Mouse (Mus musculus): Measurements from ENCODE around the gene Zfp281.

DNA sequence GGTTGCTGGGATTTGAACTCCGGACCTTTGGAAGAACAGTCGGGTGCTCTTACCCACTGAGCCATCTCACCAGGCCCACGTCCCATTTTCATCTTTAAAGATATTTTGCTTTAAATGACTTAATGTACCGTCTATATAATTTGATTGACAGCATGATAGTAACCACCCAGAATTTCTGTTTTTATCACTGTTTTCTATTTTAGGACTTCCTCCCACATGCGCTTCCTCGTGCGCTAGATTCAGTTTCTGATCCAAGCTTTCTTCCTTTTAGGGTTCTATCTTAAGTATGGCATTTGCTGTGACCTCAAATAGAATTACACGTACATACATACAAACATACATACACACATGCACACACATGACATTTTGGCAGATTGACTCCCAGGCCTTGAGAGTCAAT is 42.9 kb upstream of the Zfp281 start:
- no peak for TF ChIP-seq GATA1 (IDR thresholded peaks at IDR 0.05; ENCODE audit: borderline replicate concordance, low read length)
- no peak for TF ChIP-seq FLI1 (IDR thresholded peaks at IDR 0.05; ENCODE audit: low read length)

Measured in megakaryocyte, embryonic 14.5 days (primary cell).